Mouse (Mus musculus) lung, postnatal 0 days (tissue): ENCODE measurements around the gene Smtn. TPM values are rescaled to one million over a fixed set of nuclear protein-coding genes. Genes with fewer than 3 reads are reported as not detected.

Source experiments
- ATAC-seq: fragments of 200-750 bp; cut with Nextera tagmentation; 2 replicates; pipeline ENCODE4 v1.8.0; 2017; ENCODE audit warnings: moderate library complexity
- DNase-seq: peaks from one replicate; pipeline ENCODE4 v3.0.0-alpha.2; 2016; ENCODE audit warnings: low spot score
- H3K27ac ChIP-seq: fragments of 300-500 bp; sonication (generic); 2 replicates; pipeline ENCODE4 v1.5.1; 2014; ENCODE audit warnings: antibody characterized with exemption, mild to moderate bottlenecking, low read length, mixed read lengths
- H3K27me3 ChIP-seq: fragments of 300-500 bp; sonication (generic); replicated peaks from 2 replicates; pipeline ENCODE4 v1.6.1; 2014; ENCODE audit warnings: low read length, mixed read lengths; ENCODE audit not compliant: insufficient read depth
- H3K36me3 ChIP-seq: fragments of 300-500 bp; sonication (generic); 2 replicates; pipeline ENCODE4 v1.6.1; 2014; ENCODE audit warnings: low read length, mixed read lengths; ENCODE audit not compliant: insufficient read depth
- H3K4me1 ChIP-seq: fragments of 300-500 bp; sonication (generic); 2 replicates; pipeline ENCODE4 v1.6.1; 2014; ENCODE audit warnings: antibody characterized with exemption, low read depth, low read length, mixed read lengths; ENCODE audit not compliant: insufficient read depth
- H3K4me2 ChIP-seq: fragments of 300-500 bp; sonication (generic); replicated peaks from 2 replicates; pipeline ENCODE4 v1.6.1; 2014; ENCODE audit warnings: low read depth, mild to moderate bottlenecking, low read length, moderate library complexity, mixed read lengths
- H3K4me3 ChIP-seq: fragments of 300-500 bp; sonication (generic); 2 replicates; pipeline ENCODE4 v1.5.1; 2014; ENCODE audit warnings: low read depth, low read length
- H3K9ac ChIP-seq: fragments of 300-500 bp; sonication (generic); replicated peaks from 2 replicates; pipeline ENCODE4 v1.6.1; 2014; ENCODE audit warnings: low read depth, mild to moderate bottlenecking
- H3K9me3 ChIP-seq: fragments of 300-500 bp; sonication (generic); 2 replicates; pipeline ENCODE4 v1.6.1; 2016; ENCODE audit warnings: low read length, mixed read lengths
- CTCF ChIP-seq: IDR thresholded peaks from 2 replicates; pipeline ENCODE4 v1.5.1; 2016; ENCODE audit warnings: antibody characterized with exemption, mild to moderate bottlenecking
- EP300 ChIP-seq: IDR thresholded peaks from 2 replicates; pipeline ENCODE4 v1.6.1; 2016; ENCODE audit warnings: antibody characterized with exemption, mild to moderate bottlenecking, control low read depth
- WGBS: fragments of 180-500 bp; shearing (Covaris S2); extraction: QIAGEN DNeasy Blood & Tissue Kit; methylation state at CpG from one replicate; pipeline ENCODE4 v1.1.7; 2014; 5-methylcytosine and 5-hydroxymethylcytosine counted together
- polyA plus RNA-seq: library from polyadenylated mRNA; unstranded; fragments of >200 nt; fragmentation: Nextera tagmentation; extraction: Ambion mirVana; gene quantifications from 2 replicates; pipeline ENCODE4 v1.2.1, GENCODE M21; 2015

Smtn gene
- polyA plus RNA-seq, 1 experiment from 2014 or later = 47.6 TPM

- TF ChIP-seq EP300 (no peak), CTCF (no peak)
- H3K9me3 ChIP-seq = no peaks in the 10 kb centered on the region
- H3K36me3 ChIP-seq = no peaks in the 10 kb centered on the region
- H3K4me2 ChIP-seq = no peak overlapping the region
- H3K27me3 ChIP-seq = no peaks in the 10 kb centered on the region
- H3K4me1 ChIP-seq = peaks cover 6% of the 10 kb centered on the region; the same call in 1 of the 2 replicates
- ATAC-seq = peak; percentile 51
- no peak for DNase-seq
- no peak overlapping the region for H3K4me3 ChIP-seq
- WGBS = 59% methylated on average over 5 of the region's 5 CpGs
- no peak overlapping the region for H3K9ac ChIP-seq
- no peak overlapping the region for H3K27ac ChIP-seq
These were observed 9.4 kb upstream of the Smtn start for GRCm38 (mm10) chr11:3549791-3550190.

- Histone ChIP-seq H3K9ac (no peak overlapping the region), H3K4me1 (peaks cover 6% of the 10 kb centered on the region; the same call in 1 of the 2 replicates), H3K27ac (no peak overlapping the region), H3K36me3 (no peaks in the 10 kb centered on the region), H3K4me2 (no peak overlapping the region), H3K27me3 (no peaks in the 10 kb centered on the region), H3K4me3 (no peak overlapping the region), H3K9me3 (no peaks in the 10 kb centered on the region)
- no peak for TF ChIP-seq CTCF
- TF ChIP-seq EP300 = no peak
- DNase-seq (no peak), ATAC-seq (no peak)
- 66% methylated on average over 3 of the region's 3 CpGs for WGBS
These were observed 8.3 kb upstream of the Smtn start for GRCm38 (mm10) chr11:3548564-3549295.

- WGBS = 53% methylated on average over 6 of the region's 6 CpGs
- peaks cover 6% of the 10 kb centered on the region; the same call in 1 of the 2 replicates for H3K4me1 ChIP-seq
- no peak overlapping the region for H3K4me2 ChIP-seq
- H3K9me3 ChIP-seq = no peaks in the 10 kb centered on the region
- H3K36me3 ChIP-seq = no peaks in the 10 kb centered on the region
- no peak overlapping the region for H3K4me3 ChIP-seq
- DNase-seq (peak; percentile 44), ATAC-seq (no peak)
- H3K9ac ChIP-seq = no peak overlapping the region
- TF ChIP-seq CTCF = no peak
- no peak for TF ChIP-seq EP300
- H3K27me3 ChIP-seq = no peaks in the 10 kb centered on the region
- H3K27ac ChIP-seq = no peak overlapping the region
These were observed 7.6 kb upstream of the Smtn start for GRCm38 (mm10) chr11:3547969-3548368.

- WGBS = 83% methylated on average over 2 of the region's 2 CpGs
- Histone ChIP-seq H3K9me3 (no peaks in the 10 kb centered on the region), H3K36me3 (no peaks in the 10 kb centered on the region), H3K9ac (no peak overlapping the region; the same call in 1 of the 2 replicates), H3K27me3 (no peaks in the 10 kb centered on the region), H3K27ac (no peak overlapping the region), H3K4me2 (no peak overlapping the region), H3K4me3 (no peak overlapping the region), H3K4me1 (peaks cover 6% of the 10 kb centered on the region; the same call in 1 of the 2 replicates)
- ATAC-seq = no peak
- TF ChIP-seq EP300 = no peak
- TF ChIP-seq CTCF = no peak
- DNase-seq = no peak
These were observed 6.6 kb upstream of the Smtn start for GRCm38 (mm10) chr11:3547047-3547446.

GRCm38 (mm10) chr11:3546242-3546562 is 5.8 kb upstream of the Smtn start:
- TF ChIP-seq EP300 (no peak), CTCF (no peak)
- Histone ChIP-seq H3K9me3 (no peaks in the 10 kb centered on the region), H3K9ac (no peak overlapping the region), H3K27me3 (no peaks in the 10 kb centered on the region), H3K4me1 (peaks cover 6% of the 10 kb centered on the region; the same call in 1 of the 2 replicates), H3K27ac (no peak overlapping the region), H3K36me3 (no peaks in the 10 kb centered on the region), H3K4me2 (no peak overlapping the region), H3K4me3 (no peak overlapping the region)
- ATAC-seq (no peak), DNase-seq (no peak)
- WGBS = 22% methylated on average over 1 of the region's 1 CpGs

- Histone ChIP-seq H3K4me2 (no peak overlapping the region), H3K9me3 (no peaks in the 10 kb centered on the region), H3K4me1 (peaks cover 6% of the 10 kb centered on the region; the same call in 1 of the 2 replicates), H3K27ac (no peak overlapping the region; the same call in 1 of the 2 replicates), H3K4me3 (no peak overlapping the region), H3K27me3 (no peaks in the 10 kb centered on the region), H3K9ac (no peak overlapping the region), H3K36me3 (no peaks in the 10 kb centered on the region)
- WGBS = 16% methylated on average over 9 of the region's 9 CpGs
- peak; percentile 30; the same call in 1 of the 2 replicates for ATAC-seq
- no peak for TF ChIP-seq CTCF
- no peak for TF ChIP-seq EP300
- DNase-seq = peak; percentile 32
These were observed 5.3 kb upstream of the Smtn start for GRCm38 (mm10) chr11:3545531-3546241.
